Mouse (Mus musculus): ENCODE data around the gene Prkaa2. TPM values are rescaled to one million over a fixed set of nuclear protein-coding genes. Genes with fewer than 3 reads are reported as not detected.

Gene Prkaa2
- polyA plus RNA-seq, 1 experiment, result 1.7 TPM

GRCm38 (mm10) chr4:104992271-104992670 is 117.4 kb downstream of the Prkaa2 start:
- TF ChIP-seq CTCF (IDR thresholded peaks at IDR 0.05; ENCODE audit: borderline replicate concordance, control insufficient read depth, extremely low read depth, insufficient read depth, low read length, poor library complexity) (no peak), POLR2A (IDR thresholded peaks at IDR 0.05; ENCODE audit: control insufficient read depth, extremely low read depth, insufficient read depth, low read length, poor library complexity) (no peak)
- no peaks in the 10 kb centered on the region for H3K36me3 ChIP-seq (ENCODE audit: control insufficient read depth, insufficient read depth, low read length)
- no peak overlapping the region for H3K4me3 ChIP-seq (ENCODE audit: control insufficient read depth, insufficient read depth, low read length)
- H3K27me3 ChIP-seq (ENCODE audit: control insufficient read depth, insufficient read depth, low read length), result no peaks in the 10 kb centered on the region
- no peak overlapping the region for H3K27ac ChIP-seq (ENCODE audit: control insufficient read depth, insufficient read depth, low read length)
- H3K4me1 ChIP-seq (replicated peaks; ENCODE audit: control insufficient read depth, insufficient read depth, low read length), result no peaks in the 10 kb centered on the region
- no peak for DNase-seq
- 93% methylated on average over 3 of the region's 3 CpGs for WGBS

DNA sequence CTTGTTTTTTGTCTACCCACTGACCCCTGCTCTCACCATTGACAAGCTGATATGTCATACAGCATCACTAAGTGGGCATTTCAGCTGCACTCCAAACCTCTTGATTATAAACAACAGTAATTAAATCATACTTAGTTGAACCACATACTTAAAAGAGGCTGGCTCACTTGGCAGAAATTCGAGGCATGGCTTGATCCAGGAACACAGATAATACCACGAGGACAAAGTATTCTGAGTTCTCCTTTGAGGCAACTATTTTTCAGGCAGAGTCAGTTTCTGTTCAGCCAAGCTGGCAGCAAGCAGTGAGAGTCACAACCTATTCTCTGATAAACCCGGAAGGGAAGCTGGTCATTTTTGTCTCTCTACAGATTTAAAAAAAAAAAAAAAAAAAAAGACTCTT is 119.0 kb downstream of the Prkaa2 start:
- no peaks in the 10 kb centered on the region for H3K27me3 ChIP-seq (ENCODE audit: control insufficient read depth, insufficient read depth, low read length)
- no peak overlapping the region for H3K27ac ChIP-seq (ENCODE audit: control insufficient read depth, insufficient read depth, low read length)
- H3K36me3 ChIP-seq (ENCODE audit: control insufficient read depth, insufficient read depth, low read length), result no peaks in the 10 kb centered on the region
- no peak for DNase-seq
- no peaks in the 10 kb centered on the region for H3K4me1 ChIP-seq (replicated peaks; ENCODE audit: control insufficient read depth, insufficient read depth, low read length)
- 70% methylated on average over 3 of the region's 3 CpGs for WGBS
- no peak overlapping the region for H3K4me3 ChIP-seq (ENCODE audit: control insufficient read depth, insufficient read depth, low read length)
- no peak for TF ChIP-seq CTCF (IDR thresholded peaks at IDR 0.05; ENCODE audit: borderline replicate concordance, control insufficient read depth, extremely low read depth, insufficient read depth, low read length, poor library complexity)
- no peak for TF ChIP-seq POLR2A (IDR thresholded peaks at IDR 0.05; ENCODE audit: control insufficient read depth, extremely low read depth, insufficient read depth, low read length, poor library complexity)

- no peaks in the 10 kb centered on the region for H3K4me1 ChIP-seq (replicated peaks; ENCODE audit: control insufficient read depth, insufficient read depth, low read length)
- 91% methylated on average over 6 of the region's 6 CpGs for WGBS
- no peak overlapping the region for H3K27ac ChIP-seq (ENCODE audit: control insufficient read depth, insufficient read depth, low read length)
- no peaks in the 10 kb centered on the region for H3K36me3 ChIP-seq (ENCODE audit: control insufficient read depth, insufficient read depth, low read length)
- no peak for TF ChIP-seq CTCF (IDR thresholded peaks at IDR 0.05; ENCODE audit: borderline replicate concordance, control insufficient read depth, extremely low read depth, insufficient read depth, low read length, poor library complexity)
- TF ChIP-seq POLR2A (IDR thresholded peaks at IDR 0.05; ENCODE audit: control insufficient read depth, extremely low read depth, insufficient read depth, low read length, poor library complexity), result no peak
- H3K4me3 ChIP-seq (ENCODE audit: control insufficient read depth, insufficient read depth, low read length), result no peak overlapping the region
- no peak for DNase-seq
- H3K27me3 ChIP-seq (ENCODE audit: control insufficient read depth, insufficient read depth, low read length), result no peaks in the 10 kb centered on the region
These were observed 119.7 kb downstream of the Prkaa2 start for GRCm38 (mm10) chr4:104990016-104990415.

GRCm38 (mm10) chr4:104988709-104989108 is 121.0 kb downstream of the Prkaa2 start:
- no peak overlapping the region for H3K27ac ChIP-seq (ENCODE audit: control insufficient read depth, insufficient read depth, low read length)
- DNase-seq, result no peak
- no peak overlapping the region for H3K4me3 ChIP-seq (ENCODE audit: control insufficient read depth, insufficient read depth, low read length)
- TF ChIP-seq POLR2A (IDR thresholded peaks at IDR 0.05; ENCODE audit: control insufficient read depth, extremely low read depth, insufficient read depth, low read length, poor library complexity), result no peak
- no peak for TF ChIP-seq CTCF (IDR thresholded peaks at IDR 0.05; ENCODE audit: borderline replicate concordance, control insufficient read depth, extremely low read depth, insufficient read depth, low read length, poor library complexity)
- H3K27me3 ChIP-seq (ENCODE audit: control insufficient read depth, insufficient read depth, low read length), result no peaks in the 10 kb centered on the region
- H3K36me3 ChIP-seq (ENCODE audit: control insufficient read depth, insufficient read depth, low read length), result no peaks in the 10 kb centered on the region
- WGBS, result 90% methylated on average over 7 of the region's 7 CpGs
- H3K4me1 ChIP-seq (replicated peaks; ENCODE audit: control insufficient read depth, insufficient read depth, low read length), result no peaks in the 10 kb centered on the region

GRCm38 (mm10) chr4:104988102-104988501 is 121.6 kb downstream of the Prkaa2 start:
- TF ChIP-seq POLR2A (IDR thresholded peaks at IDR 0.05; ENCODE audit: control insufficient read depth, extremely low read depth, insufficient read depth, low read length, poor library complexity), result no peak
- TF ChIP-seq CTCF (IDR thresholded peaks at IDR 0.05; ENCODE audit: borderline replicate concordance, control insufficient read depth, extremely low read depth, insufficient read depth, low read length, poor library complexity), result no peak
- WGBS, result 73% methylated on average over 5 of the region's 5 CpGs
- H3K27ac ChIP-seq (ENCODE audit: control insufficient read depth, insufficient read depth, low read length), result no peak overlapping the region
- DNase-seq, result no peak
- H3K4me1 ChIP-seq (replicated peaks; ENCODE audit: control insufficient read depth, insufficient read depth, low read length), result no peaks in the 10 kb centered on the region
- no peaks in the 10 kb centered on the region for H3K27me3 ChIP-seq (ENCODE audit: control insufficient read depth, insufficient read depth, low read length)
- no peaks in the 10 kb centered on the region for H3K36me3 ChIP-seq (ENCODE audit: control insufficient read depth, insufficient read depth, low read length)
- no peak overlapping the region for H3K4me3 ChIP-seq (ENCODE audit: control insufficient read depth, insufficient read depth, low read length)

DNA sequence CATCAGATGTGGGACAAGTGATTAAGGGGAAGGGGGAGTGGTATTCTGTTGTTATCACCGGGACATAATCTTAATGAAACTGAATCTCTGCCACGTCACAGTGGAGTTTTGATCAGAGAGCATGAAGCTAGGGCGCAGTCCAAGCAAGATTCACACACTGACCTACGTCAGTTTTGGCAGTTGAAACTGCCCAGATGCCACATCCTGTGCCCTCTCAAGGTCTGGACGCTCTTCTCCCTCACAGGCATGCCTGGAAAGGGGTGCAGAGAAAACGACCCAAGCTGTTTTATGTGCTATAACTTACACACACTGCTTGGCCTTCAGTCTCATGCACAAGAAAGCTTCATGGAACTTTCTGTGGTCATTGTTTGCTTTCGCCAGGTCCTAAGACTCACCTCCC is 122.1 kb downstream of the Prkaa2 start:
- Histone ChIP-seq H3K4me1 (replicated peaks; ENCODE audit: control insufficient read depth, insufficient read depth, low read length) (no peaks in the 10 kb centered on the region), H3K36me3 (ENCODE audit: control insufficient read depth, insufficient read depth, low read length) (no peaks in the 10 kb centered on the region), H3K27ac (ENCODE audit: control insufficient read depth, insufficient read depth, low read length) (no peak overlapping the region), H3K4me3 (ENCODE audit: control insufficient read depth, insufficient read depth, low read length) (no peak overlapping the region), H3K27me3 (ENCODE audit: control insufficient read depth, insufficient read depth, low read length) (no peaks in the 10 kb centered on the region)
- TF ChIP-seq CTCF (IDR thresholded peaks at IDR 0.05; ENCODE audit: borderline replicate concordance, control insufficient read depth, extremely low read depth, insufficient read depth, low read length, poor library complexity) (no peak), POLR2A (IDR thresholded peaks at IDR 0.05; ENCODE audit: control insufficient read depth, extremely low read depth, insufficient read depth, low read length, poor library complexity) (no peak)
- 46% methylated on average over 7 of the region's 7 CpGs for WGBS
- no peak for DNase-seq

DNA sequence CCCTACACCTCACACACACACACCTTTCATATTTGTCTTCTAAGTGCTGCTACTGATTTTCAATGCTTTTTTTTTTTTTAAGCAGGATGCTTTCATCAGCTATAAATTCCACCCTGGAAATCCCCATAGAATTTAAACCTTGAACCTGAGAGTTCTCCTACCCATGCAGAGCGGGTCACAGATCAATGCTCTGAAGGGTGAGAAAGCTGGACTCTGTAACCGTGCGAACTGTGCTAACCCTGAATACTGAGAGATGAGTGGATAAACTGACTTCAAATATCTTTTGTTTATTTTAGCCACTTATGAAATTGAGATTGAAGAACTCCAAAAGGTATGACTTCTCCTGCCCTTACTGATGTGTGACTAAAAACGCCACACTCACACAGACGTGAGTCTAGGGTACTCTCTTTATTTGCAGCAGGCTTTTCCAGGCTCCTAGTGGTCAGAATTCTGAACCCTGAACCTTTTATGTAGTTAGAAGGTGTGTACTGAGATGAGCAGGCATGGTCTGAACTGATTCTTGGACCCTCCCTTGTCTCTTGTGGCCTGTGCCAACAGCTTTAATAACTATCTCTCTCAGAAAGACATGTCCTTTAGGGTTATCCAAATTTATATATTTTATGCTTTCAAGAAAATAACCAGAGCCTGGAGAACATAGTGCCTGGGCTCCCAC is 123.6 kb downstream of the Prkaa2 start:
- Histone ChIP-seq H3K4me3 (ENCODE audit: control insufficient read depth, insufficient read depth, low read length) (no peak overlapping the region), H3K27me3 (ENCODE audit: control insufficient read depth, insufficient read depth, low read length) (no peaks in the 10 kb centered on the region), H3K27ac (ENCODE audit: control insufficient read depth, insufficient read depth, low read length) (no peak overlapping the region), H3K4me1 (replicated peaks; ENCODE audit: control insufficient read depth, insufficient read depth, low read length) (no peaks in the 10 kb centered on the region), H3K36me3 (ENCODE audit: control insufficient read depth, insufficient read depth, low read length) (no peaks in the 10 kb centered on the region)
- 93% methylated on average over 5 of the region's 5 CpGs for WGBS
- DNase-seq, result no peak
- TF ChIP-seq POLR2A (IDR thresholded peaks at IDR 0.05; ENCODE audit: control insufficient read depth, extremely low read depth, insufficient read depth, low read length, poor library complexity), result no peak
- TF ChIP-seq CTCF (IDR thresholded peaks at IDR 0.05; ENCODE audit: borderline replicate concordance, control insufficient read depth, extremely low read depth, insufficient read depth, low read length, poor library complexity), result no peak

Other genes starting within 250 kb of the Prkaa2 start
- 0.09 TPM in 1 of 2 replicates, not detected in the other for gene C8a, start 233.5 kb downstream of the Prkaa2 start, polyA plus RNA-seq (2012; rRNA removed)
- gene Fyb2, start 196.4 kb downstream of the Prkaa2 start, polyA plus RNA-seq (2012; rRNA removed), result 0.54 and 0.70 TPM in 2 replicates
- 20.1 and 23.3 TPM in 2 replicates for gene Plpp3, start 47.5 kb upstream of the Prkaa2 start, polyA plus RNA-seq (2012; rRNA removed)

All from thymus, adult 2 months (tissue).